Mouse (Mus musculus) heart, embryonic 11.5 days (tissue): Measurements from ENCODE around the gene Lrrc4. TPM values are rescaled to one million over a fixed set of nuclear protein-coding genes. Genes with fewer than 3 reads are reported as not detected.

Experiments
- ATAC-seq: fragments of 200-750 bp; cut with Nextera tagmentation; replicated peaks from 2 replicates; pipeline ENCODE4 v1.8.0; 2017; ENCODE audit warnings: moderate library complexity; ENCODE audit not compliant: insufficient number of reproducible peaks, low FRiP score, low TSS enrichment
- H3K27ac ChIP-seq: fragments of 300-500 bp; sonication (generic); 2 replicates; pipeline ENCODE4 v1.5.1; 2014; ENCODE audit warnings: mild to moderate bottlenecking, low read depth, low read length
- H3K27me3 ChIP-seq: fragments of 300-500 bp; sonication (generic); 2 replicates; pipeline ENCODE4 v1.6.1; 2014; ENCODE audit warnings: mild to moderate bottlenecking, low read length, mixed read lengths; ENCODE audit not compliant: control insufficient read depth, insufficient read depth
- H3K36me3 ChIP-seq: fragments of 300-500 bp; sonication (generic); 2 replicates; pipeline ENCODE4 v1.6.1; 2014; ENCODE audit warnings: mild to moderate bottlenecking, low read length, moderate library complexity, mixed read lengths; ENCODE audit not compliant: control insufficient read depth, insufficient read depth
- H3K4me1 ChIP-seq: fragments of 300-500 bp; sonication (generic); 2 replicates; pipeline ENCODE4 v1.6.1; 2014; ENCODE audit warnings: low read length; ENCODE audit not compliant: control insufficient read depth, insufficient read depth
- H3K4me2 ChIP-seq: fragments of 300-500 bp; sonication (generic); 2 replicates; pipeline ENCODE4 v1.6.1; 2014; ENCODE audit warnings: mild to moderate bottlenecking, moderate library complexity
- H3K4me3 ChIP-seq: fragments of 300-500 bp; sonication (generic); 2 replicates; pipeline ENCODE4 v1.5.1; 2014; ENCODE audit warnings: low read depth, low read length
- H3K9ac ChIP-seq: fragments of 300-500 bp; sonication (generic); 2 replicates; pipeline ENCODE4 v1.6.1; 2014; ENCODE audit warnings: mild to moderate bottlenecking, low read depth, low read length, moderate library complexity
- H3K9me3 ChIP-seq: fragments of 300-500 bp; sonication (generic); replicated peaks from 2 replicates; pipeline ENCODE4 v1.6.1; 2016; ENCODE audit warnings: low read length; ENCODE audit not compliant: control insufficient read depth
- WGBS: fragments of 180-500 bp; shearing (Covaris S2); extraction: QIAGEN DNeasy Blood & Tissue Kit; methylation state at CpG from one replicate; pipeline ENCODE4 v1.1.7; 2014; ENCODE audit not compliant: insufficient replicate concordance; 5-methylcytosine and 5-hydroxymethylcytosine counted together
- polyA plus RNA-seq: library from polyadenylated mRNA; unstranded; fragments of >200 nt; fragmentation: Nextera tagmentation; extraction: Ambion mirVana; gene quantifications from 2 replicates; pipeline ENCODE4 v1.2.1, GENCODE M21; 2014

The Lrrc4 gene
- polyA plus RNA-seq, 1 experiment from 2014 or later = 1.1 TPM

- ATAC-seq = no peak
- Histone ChIP-seq H3K9me3 (no peaks in the 10 kb centered on the region), H3K27me3 (no peaks in the 10 kb centered on the region), H3K4me3 (no peak overlapping the region), H3K4me1 (peaks cover 41% of the 10 kb centered on the region), H3K9ac (no peak overlapping the region), H3K36me3 (no peaks in the 10 kb centered on the region), H3K27ac (no peak overlapping the region), H3K4me2 (no peak overlapping the region)
- 85% methylated on average over 2 of the region's 2 CpGs for WGBS
Observed at GRCm38 (mm10) chr6:28859094-28859493, 27.5 kb upstream of the Lrrc4 start.

GRCm38 (mm10) chr6:28857198-28858180 is 25.9 kb upstream of the Lrrc4 start:
- H3K4me1 ChIP-seq = peaks cover 51% of the 10 kb centered on the region
- ATAC-seq = no peak
- H3K4me2 ChIP-seq = no peak overlapping the region

GRCm38 (mm10) chr6:28856789-28857188 is 25.2 kb upstream of the Lrrc4 start:
- Histone ChIP-seq H3K27me3 (no peaks in the 10 kb centered on the region), H3K36me3 (no peaks in the 10 kb centered on the region), H3K9me3 (no peaks in the 10 kb centered on the region), H3K4me2 (no peak overlapping the region), H3K4me3 (no peak overlapping the region), H3K27ac (peak overlapping the region; percentile 43), H3K4me1 (peaks cover 48% of the 10 kb centered on the region), H3K9ac (no peak overlapping the region)
- no peak for ATAC-seq
- WGBS = 67% methylated on average over 4 of the region's 4 CpGs

More at GRCm38 (mm10) chr6:28857198-28858180, 25.9 kb upstream of the Lrrc4 start:
- no peaks in the 10 kb centered on the region for H3K36me3 ChIP-seq
- H3K9me3 ChIP-seq = no peaks in the 10 kb centered on the region
- no peak overlapping the region for H3K9ac ChIP-seq
- H3K27me3 ChIP-seq = no peaks in the 10 kb centered on the region
- peak overlapping the region; percentile 43 for H3K27ac ChIP-seq
- 30% methylated on average over 2 of the region's 2 CpGs for WGBS
- H3K4me3 ChIP-seq = no peak overlapping the region

GRCm38 (mm10) chr6:28855442-28855841 is 23.9 kb upstream of the Lrrc4 start:
- Histone ChIP-seq H3K4me1 (peaks cover 44% of the 10 kb centered on the region), H3K4me3 (no peak overlapping the region), H3K36me3 (no peaks in the 10 kb centered on the region), H3K4me2 (no peak overlapping the region), H3K27me3 (no peaks in the 10 kb centered on the region), H3K27ac (no peak overlapping the region), H3K9me3 (no peaks in the 10 kb centered on the region), H3K9ac (no peak overlapping the region)
- no peak for ATAC-seq
- 18% methylated on average over 3 of the region's 3 CpGs for WGBS

GRCm38 (mm10) chr6:28854598-28854997 is 23.1 kb upstream of the Lrrc4 start:
- Histone ChIP-seq H3K9ac (no peak overlapping the region), H3K4me3 (no peak overlapping the region), H3K27me3 (no peaks in the 10 kb centered on the region), H3K9me3 (no peaks in the 10 kb centered on the region), H3K4me1 (peaks cover 42% of the 10 kb centered on the region), H3K36me3 (no peaks in the 10 kb centered on the region), H3K27ac (no peak overlapping the region), H3K4me2 (no peak overlapping the region)
- WGBS = 73% methylated on average over 8 of the region's 8 CpGs
- no peak for ATAC-seq

GRCm38 (mm10) chr6:28853654-28854053 is 22.1 kb upstream of the Lrrc4 start:
- 50% methylated on average over 2 of the region's 2 CpGs for WGBS
- no peak for ATAC-seq
- H3K4me1 ChIP-seq = peaks cover 49% of the 10 kb centered on the region
- no peak overlapping the region for H3K9ac ChIP-seq
- no peak overlapping the region for H3K4me3 ChIP-seq
- H3K4me2 ChIP-seq = no peak overlapping the region
- no peaks in the 10 kb centered on the region for H3K36me3 ChIP-seq
- no peak overlapping the region for H3K27ac ChIP-seq
- H3K9me3 ChIP-seq = no peaks in the 10 kb centered on the region
- H3K27me3 ChIP-seq = no peaks in the 10 kb centered on the region

GRCm38 (mm10) chr6:28853164-28853563 is 21.6 kb upstream of the Lrrc4 start:
- H3K4me1 ChIP-seq = peaks cover 46% of the 10 kb centered on the region
- no peak overlapping the region for H3K4me3 ChIP-seq
- H3K27me3 ChIP-seq = no peaks in the 10 kb centered on the region
- H3K9ac ChIP-seq = no peak overlapping the region
- no peaks in the 10 kb centered on the region for H3K9me3 ChIP-seq
- H3K4me2 ChIP-seq = no peak overlapping the region
- H3K36me3 ChIP-seq = no peaks in the 10 kb centered on the region
- no peak overlapping the region for H3K27ac ChIP-seq
- 38% methylated on average over 3 of the region's 3 CpGs for WGBS
- ATAC-seq = no peak

- Histone ChIP-seq H3K4me3 (no peak overlapping the region), H3K9me3 (no peaks in the 10 kb centered on the region), H3K4me2 (no peak overlapping the region), H3K36me3 (no peaks in the 10 kb centered on the region), H3K27me3 (no peaks in the 10 kb centered on the region), H3K27ac (no peak overlapping the region), H3K4me1 (peaks cover 43% of the 10 kb centered on the region), H3K9ac (no peak overlapping the region)
- 63% methylated on average over 7 of the region's 7 CpGs for WGBS
- no peak for ATAC-seq
Observed at GRCm38 (mm10) chr6:28852342-28852741, 20.8 kb upstream of the Lrrc4 start.
